Comparison of ENCODE assay signal across 8 mouse cellular contexts in genomic region chr1:165641271-165641771, GRCm38 (mm10). TPM values are rescaled to one million over a fixed set of nuclear protein-coding genes. Genes with fewer than 3 reads are reported as not detected.
DNase-seq lines count a peak whose midpoint lies in the region; ATAC-seq and TF ChIP-seq lines count a peak whose summit lies in the region.

No protein-coding gene starts in this region.

- no peak; the same call in 1 of the 2 replicates for TF ChIP-seq CTCF in spleen, adult 2 months (IDR thresholded peaks at IDR 0.05; ENCODE audit: extremely low read depth, insufficient read depth, insufficient read length, insufficient replicate concordance)

- peak; percentile 41 for DNase-seq in 3134 (ENCODE audit: extremely low read depth, insufficient read length, low spot score)
- DNase-seq in adrenal gland, postnatal 25 days, result peak; percentile 57
- peak; percentile 63 to 83 for DNase-seq in heart, adult 9 months (ENCODE audit: low spot score in 2 of 2)
- DNase-seq in kidney, adult 9 months, result peak; percentile 88
- peak; percentile 87 for DNase-seq in limb, embryonic 14.5 days (ENCODE audit: low spot score)
- DNase-seq in spleen, adult 2 months (ENCODE audit: low read depth in 1 of 2, low spot score in 2 of 2), result peak; percentile 54 to 67

- H3K27ac ChIP-seq in embryonic facial prominence, embryonic 12.5 days, result no peak overlapping the region
- no peak overlapping the region for H3K27ac ChIP-seq in limb, embryonic 14.5 days (replicated peaks; ENCODE audit: low read depth, low read length)
- H3K27ac ChIP-seq in midbrain, embryonic 16.5 days (ENCODE audit: low read length), result peak overlapping the region; percentile 33; the same call in 1 of the 2 replicates
- no peak overlapping the region for H3K27ac ChIP-seq in spleen, adult 2 months (ENCODE audit: insufficient read depth, low read length)

- 0 out of 2 replicates have a peak, but pooled peaks have one; percentile 36 for ATAC-seq in embryonic facial prominence, embryonic 12.5 days (ENCODE audit: insufficient number of reproducible peaks, insufficient read depth, low FRiP score, low TSS enrichment)
- ATAC-seq in limb, embryonic 14.5 days (ENCODE audit: low FRiP score, low read depth), result peak; percentile 78
- peak; percentile 69 for ATAC-seq in midbrain, embryonic 16.5 days

- H3K27me3 ChIP-seq in embryonic facial prominence, embryonic 12.5 days, result no peaks in the 10 kb centered on the region
- H3K27me3 ChIP-seq in limb, embryonic 14.5 days (ENCODE audit: control insufficient read depth, insufficient read depth, low read length), result no peaks in the 10 kb centered on the region
- H3K27me3 ChIP-seq in midbrain, embryonic 16.5 days (ENCODE audit: control insufficient read depth, insufficient read depth, low read depth, low read length), result no peaks in the 10 kb centered on the region
- no peaks in the 10 kb centered on the region for H3K27me3 ChIP-seq in spleen, adult 2 months (ENCODE audit: control insufficient read depth, insufficient read depth, low read length)

- 7% methylated on average over 16 of the region's 16 CpGs for WGBS in embryonic facial prominence, embryonic 12.5 days
- 5% methylated on average over 16 of the region's 16 CpGs for WGBS in limb, embryonic 14.5 days
- WGBS in midbrain, embryonic 16.5 days, result 5% methylated on average over 16 of the region's 16 CpGs
- 11% methylated on average over 16 of the region's 16 CpGs for WGBS in spleen, adult 2 months

- H3K9me3 ChIP-seq in embryonic facial prominence, embryonic 12.5 days, result no peaks in the 10 kb centered on the region
- H3K9me3 ChIP-seq in limb, embryonic 14.5 days (ENCODE audit: control insufficient read depth, low read length), result no peaks in the 10 kb centered on the region
- no peaks in the 10 kb centered on the region for H3K9me3 ChIP-seq in midbrain, embryonic 16.5 days (replicated peaks; ENCODE audit: control insufficient read depth, low read length, poor library complexity, severe bottlenecking)

- no peaks in the 10 kb centered on the region for H3K36me3 ChIP-seq in embryonic facial prominence, embryonic 12.5 days
- H3K36me3 ChIP-seq in limb, embryonic 14.5 days (ENCODE audit: control insufficient read depth, insufficient read depth, low read length), result no peaks in the 10 kb centered on the region
- no peaks in the 10 kb centered on the region for H3K36me3 ChIP-seq in midbrain, embryonic 16.5 days (ENCODE audit: control insufficient read depth, insufficient read depth, low read length)
- H3K36me3 ChIP-seq in spleen, adult 2 months (ENCODE audit: control insufficient read depth, insufficient read depth, low read length), result no peaks in the 10 kb centered on the region

- TF ChIP-seq POLR2A in limb, embryonic 14.5 days (IDR thresholded peaks at IDR 0.05; ENCODE audit: borderline replicate concordance, extremely low read depth, insufficient read depth, insufficient read length), result no peak
- TF ChIP-seq POLR2A in spleen, adult 2 months (IDR thresholded peaks at IDR 0.05; ENCODE audit: low read depth, low read length), result no peak

- H3K9ac ChIP-seq in embryonic facial prominence, embryonic 12.5 days, result no peak overlapping the region
- H3K9ac ChIP-seq in limb, embryonic 14.5 days (ENCODE audit: low read depth, low read length, severe bottlenecking), result no peak overlapping the region
- peak overlapping the region; percentile 48; the same call in 1 of the 2 replicates for H3K9ac ChIP-seq in midbrain, embryonic 16.5 days (ENCODE audit: low read depth, low read length)

- peak overlapping the region; percentile 61 for H3K4me2 ChIP-seq in embryonic facial prominence, embryonic 12.5 days (replicated peaks)
- H3K4me2 ChIP-seq in limb, embryonic 14.5 days (replicated peaks; ENCODE audit: low read depth, low read length, severe bottlenecking), result peak overlapping the region; percentile 47
- peak overlapping the region; percentile 59 for H3K4me2 ChIP-seq in midbrain, embryonic 16.5 days (ENCODE audit: low read length)

- no peaks in the 10 kb centered on the region for H3K4me1 ChIP-seq in embryonic facial prominence, embryonic 12.5 days
- no peaks in the 10 kb centered on the region; the same call in 1 of the 2 replicates for H3K4me1 ChIP-seq in limb, embryonic 14.5 days (ENCODE audit: control insufficient read depth, insufficient read depth, low read length)
- H3K4me1 ChIP-seq in midbrain, embryonic 16.5 days (ENCODE audit: control insufficient read depth, insufficient read depth, low read length), result no peaks in the 10 kb centered on the region; the same call in 1 of the 2 replicates
- peaks cover 3% of the 10 kb centered on the region; the same call in 1 of the 2 replicates for H3K4me1 ChIP-seq in spleen, adult 2 months (ENCODE audit: control insufficient read depth, insufficient read depth, insufficient read length)

- peak overlapping the region; percentile 79 for H3K4me3 ChIP-seq in embryonic facial prominence, embryonic 12.5 days
- peak overlapping the region; percentile 84 for H3K4me3 ChIP-seq in limb, embryonic 14.5 days (replicated peaks; ENCODE audit: low read length)
- H3K4me3 ChIP-seq in midbrain, embryonic 16.5 days (ENCODE audit: low read depth, low read length), result peak overlapping the region; percentile 75
- H3K4me3 ChIP-seq in spleen, adult 2 months (ENCODE audit: extremely low read depth, insufficient read depth, insufficient read length), result peak overlapping the region; percentile 98

RNA-seq across cellular contexts. Expression of gene Mpzl1, which starts 7.0 kb away (rescaled TPM):
- total RNA-seq in adrenal gland, postnatal 25 days (2021), result 23.9 and 27.4 TPM in 2 replicates
- polyA plus RNA-seq in embryonic facial prominence, embryonic 12.5 days (2016; fragmentation: Nextera tagmentation; extraction: Ambion mirVana), result 164 and 169 TPM in 2 replicates
- polyA plus RNA-seq in limb, embryonic 14.5 days (2012; rRNA removed), result 192 and 214 TPM in 2 replicates
- polyA plus RNA-seq in limb, embryonic 14.5 days (2014; fragmentation: Nextera tagmentation; extraction: Ambion mirVana), result 196 and 209 TPM in 2 replicates
- 150 and 155 TPM in 2 replicates for polyA plus RNA-seq in midbrain, embryonic 16.5 days (2015; fragmentation: Nextera tagmentation; extraction: Ambion mirVana)
- 15.3 and 15.9 TPM in 2 replicates for polyA plus RNA-seq in spleen, adult 2 months (2012; rRNA removed)
